Mouse (Mus musculus): Measurements from ENCODE around the gene Pold4.

- TF ChIP-seq CTCF (IDR thresholded peaks at IDR 0.05; ENCODE audit: control insufficient read depth, insufficient read depth, insufficient read length), result no peak
- no peak for TF ChIP-seq MAX (IDR thresholded peaks at IDR 0.05)
- no peak for TF ChIP-seq USF1 (IDR thresholded peaks at IDR 0.05; ENCODE audit: low read depth)
- no peak for TF ChIP-seq CEBPB (IDR thresholded peaks at IDR 0.05; ENCODE audit: low read depth)
- TF ChIP-seq MYOG (IDR thresholded peaks at IDR 0.05; ENCODE audit: control insufficient read depth, extremely low read depth, insufficient read length), result no peak
Observed at GRCm38 (mm10) chr19:4208563-4208962, 23.1 kb upstream of the Pold4 start.
